Mouse (Mus musculus): Measurements from ENCODE around the gene R3hdml. TPM values are rescaled to one million over a fixed set of nuclear protein-coding genes. Genes with fewer than 3 reads are reported as not detected.

Gene R3hdml
- polyA plus RNA-seq, 1 experiment = 44.0 TPM

- Histone ChIP-seq H3K36me3 (ENCODE audit: control insufficient read depth, insufficient read depth) (no peaks in the 10 kb centered on the region), H3K27me3 (ENCODE audit: control insufficient read depth, insufficient read depth, insufficient read length) (peaks cover 50% of the 10 kb centered on the region), H3ac (ENCODE audit: control insufficient read depth, insufficient read length) (no peak overlapping the region), H3K4me2 (ENCODE audit: low read depth) (peak overlapping the region; percentile 34), H3K79me2 (ENCODE audit: control insufficient read depth, insufficient read depth) (no peaks in the 10 kb centered on the region), H3K4me3 (no peak overlapping the region)
- no peak for TF ChIP-seq MYOD1 (IDR thresholded peaks at IDR 0.05; ENCODE audit: control insufficient read depth in 1 of 3, insufficient read length in 2 of 3, low read depth in 2 of 3)
- no peak for TF ChIP-seq TCF12 (IDR thresholded peaks at IDR 0.05; ENCODE audit: insufficient read depth, poor library complexity, severe bottlenecking)
- TF ChIP-seq MYOG (IDR thresholded peaks at IDR 0.05; ENCODE audit: control insufficient read depth in 1 of 3, insufficient read depth in 1 of 3, insufficient read length in 2 of 3, low read depth in 2 of 3) = no peak
- TF ChIP-seq POLR2AphosphoS2 (IDR thresholded peaks at IDR 0.05; ENCODE audit: insufficient read length, low read depth) = no peak
- no peak for TF ChIP-seq POLR2A (IDR thresholded peaks at IDR 0.05; ENCODE audit: insufficient read length, low read depth)
- TF ChIP-seq CEBPB (IDR thresholded peaks at IDR 0.05; ENCODE audit: insufficient read depth, poor library complexity, severe bottlenecking) = peak; percentile 90
Observed at GRCm38 (mm10) chr2:163450668-163451295, 41.3 kb upstream of the R3hdml start.

GRCm38 (mm10) chr2:163452738-163453137 lies 39.4 kb upstream of the R3hdml start:
- no peaks in the 10 kb centered on the region for H3K79me2 ChIP-seq (ENCODE audit: control insufficient read depth, insufficient read depth)
- no peak overlapping the region for H3K4me3 ChIP-seq
- no peaks in the 10 kb centered on the region for H3K36me3 ChIP-seq (ENCODE audit: control insufficient read depth, insufficient read depth)
- H3K4me2 ChIP-seq (ENCODE audit: low read depth) = no peak overlapping the region
- no peak for TF ChIP-seq MYOD1 (IDR thresholded peaks at IDR 0.05; ENCODE audit: control insufficient read depth in 1 of 3, insufficient read length in 2 of 3, low read depth in 2 of 3)
- TF ChIP-seq TCF12 (IDR thresholded peaks at IDR 0.05; ENCODE audit: insufficient read depth, poor library complexity, severe bottlenecking) = no peak
- no peak for TF ChIP-seq MYOG (IDR thresholded peaks at IDR 0.05; ENCODE audit: control insufficient read depth in 1 of 3, insufficient read depth in 1 of 3, insufficient read length in 2 of 3, low read depth in 2 of 3)
- no peak for TF ChIP-seq MAX (IDR thresholded peaks at IDR 0.05; ENCODE audit: low read depth)
- no peak for TF ChIP-seq POLR2A (IDR thresholded peaks at IDR 0.05; ENCODE audit: insufficient read length, low read depth)
- no peak for TF ChIP-seq TCF3 (IDR thresholded peaks at IDR 0.05; ENCODE audit: insufficient read length, low read depth)
- no peak for TF ChIP-seq CEBPB (IDR thresholded peaks at IDR 0.05; ENCODE audit: insufficient read depth, poor library complexity, severe bottlenecking)
- TF ChIP-seq USF1 (IDR thresholded peaks at IDR 0.05; ENCODE audit: low read depth) = no peak
- TF ChIP-seq SRF (IDR thresholded peaks at IDR 0.05; ENCODE audit: control insufficient read depth, insufficient read length, low read depth) = no peak
- TF ChIP-seq REST (IDR thresholded peaks at IDR 0.05; ENCODE audit: insufficient read depth, insufficient read length) = no peak
- TF ChIP-seq POLR2AphosphoS2 (IDR thresholded peaks at IDR 0.05; ENCODE audit: insufficient read length, low read depth) = no peak
- H3K27me3 ChIP-seq (ENCODE audit: control insufficient read depth, insufficient read depth, insufficient read length) = peaks cover 45% of the 10 kb centered on the region
- no peak overlapping the region for H3ac ChIP-seq (ENCODE audit: control insufficient read depth, insufficient read length)

- TF ChIP-seq SRF (IDR thresholded peaks at IDR 0.05; ENCODE audit: control insufficient read depth, insufficient read length, low read depth) = no peak
- TF ChIP-seq TCF12 (IDR thresholded peaks at IDR 0.05; ENCODE audit: insufficient read depth, poor library complexity, severe bottlenecking) = no peak
- no peak for TF ChIP-seq MAX (IDR thresholded peaks at IDR 0.05; ENCODE audit: low read depth)
- no peak for TF ChIP-seq TCF3 (IDR thresholded peaks at IDR 0.05; ENCODE audit: insufficient read length, low read depth)
- no peak for TF ChIP-seq MYOG (IDR thresholded peaks at IDR 0.05; ENCODE audit: control insufficient read depth in 1 of 3, insufficient read depth in 1 of 3, insufficient read length in 2 of 3, low read depth in 2 of 3)
- TF ChIP-seq POLR2AphosphoS2 (IDR thresholded peaks at IDR 0.05; ENCODE audit: insufficient read length, low read depth) = no peak
- TF ChIP-seq USF1 (IDR thresholded peaks at IDR 0.05; ENCODE audit: low read depth) = no peak
- no peak for TF ChIP-seq MYOD1 (IDR thresholded peaks at IDR 0.05; ENCODE audit: control insufficient read depth in 1 of 3, insufficient read length in 2 of 3, low read depth in 2 of 3)
- TF ChIP-seq POLR2A (IDR thresholded peaks at IDR 0.05; ENCODE audit: insufficient read length, low read depth) = no peak
- TF ChIP-seq E2F4 (IDR thresholded peaks at IDR 0.05; ENCODE audit: insufficient read depth) = no peak
- no peak for TF ChIP-seq CEBPB (IDR thresholded peaks at IDR 0.05; ENCODE audit: insufficient read depth, poor library complexity, severe bottlenecking)
- no peak for TF ChIP-seq REST (IDR thresholded peaks at IDR 0.05; ENCODE audit: insufficient read depth, insufficient read length)
- no peak overlapping the region for H3K4me2 ChIP-seq (ENCODE audit: low read depth)
Observed at GRCm38 (mm10) chr2:163453378-163453777, 38.7 kb upstream of the R3hdml start.

GRCm38 (mm10) chr2:163458539-163459265 lies 33.4 kb upstream of the R3hdml start:
- Histone ChIP-seq H3K4me3 (no peak overlapping the region), H3ac (ENCODE audit: control insufficient read depth, insufficient read length) (no peak overlapping the region), H3K4me2 (ENCODE audit: low read depth) (peak overlapping the region; percentile 45)

More at GRCm38 (mm10) chr2:163453378-163453777, 38.7 kb upstream of the R3hdml start:
- H3K4me3 ChIP-seq = no peak overlapping the region
- peaks cover 40% of the 10 kb centered on the region for H3K27me3 ChIP-seq (ENCODE audit: control insufficient read depth, insufficient read depth, insufficient read length)
- H3K36me3 ChIP-seq (ENCODE audit: control insufficient read depth, insufficient read depth) = no peaks in the 10 kb centered on the region
- H3K79me2 ChIP-seq (ENCODE audit: control insufficient read depth, insufficient read depth) = no peaks in the 10 kb centered on the region
- no peak overlapping the region for H3ac ChIP-seq (ENCODE audit: control insufficient read depth, insufficient read length)

More at GRCm38 (mm10) chr2:163458539-163459265, 33.4 kb upstream of the R3hdml start:
- Histone ChIP-seq H3K79me2 (ENCODE audit: control insufficient read depth, insufficient read depth) (no peaks in the 10 kb centered on the region), H3K36me3 (ENCODE audit: control insufficient read depth, insufficient read depth) (no peaks in the 10 kb centered on the region), H3K27me3 (ENCODE audit: control insufficient read depth, insufficient read depth, insufficient read length) (peaks cover 13% of the 10 kb centered on the region)
- no peak for TF ChIP-seq CEBPB (IDR thresholded peaks at IDR 0.05; ENCODE audit: insufficient read depth, poor library complexity, severe bottlenecking)
- TF ChIP-seq POLR2AphosphoS2 (IDR thresholded peaks at IDR 0.05; ENCODE audit: insufficient read length, low read depth) = no peak
- no peak for TF ChIP-seq POLR2A (IDR thresholded peaks at IDR 0.05; ENCODE audit: insufficient read length, low read depth)
- no peak for TF ChIP-seq TCF12 (IDR thresholded peaks at IDR 0.05; ENCODE audit: insufficient read depth, poor library complexity, severe bottlenecking)
- peak in 1 of 3 experiments; percentile 5 for TF ChIP-seq MYOD1 (IDR thresholded peaks at IDR 0.05; ENCODE audit: control insufficient read depth in 1 of 3, insufficient read length in 2 of 3, low read depth in 2 of 3)
- TF ChIP-seq REST (IDR thresholded peaks at IDR 0.05; ENCODE audit: insufficient read depth, insufficient read length) = peak; percentile 64
- TF ChIP-seq E2F4 (IDR thresholded peaks at IDR 0.05; ENCODE audit: insufficient read depth) = no peak

Data from myocyte (in vitro differentiated cells).